Mouse (Mus musculus) heart, embryonic 12.5 days (tissue): ENCODE results near the gene Gm35549. TPM values are rescaled to one million over a fixed set of nuclear protein-coding genes. Genes with fewer than 3 reads are reported as not detected.

Experiments used
- ATAC-seq: fragments of 200-750 bp; cut with Nextera tagmentation; 2 replicates; pipeline ENCODE4 v1.8.0; 2017; ENCODE audit warnings: moderate TSS enrichment, moderate library complexity; ENCODE audit not compliant: insufficient number of reproducible peaks, low FRiP score
- H3K27ac ChIP-seq: fragments of 300-500 bp; sonication (generic); 2 replicates; pipeline ENCODE4 v1.5.1; 2016; ENCODE audit warnings: mild to moderate bottlenecking, moderate library complexity; ENCODE audit not compliant: poor library complexity, severe bottlenecking
- H3K27me3 ChIP-seq: fragments of 300-500 bp; sonication (generic); replicated peaks from 2 replicates; pipeline ENCODE4 v1.6.1; 2016; ENCODE audit warnings: mild to moderate bottlenecking, moderate library complexity
- H3K36me3 ChIP-seq: fragments of 300-500 bp; sonication (generic); 2 replicates; pipeline ENCODE4 v1.6.1; 2016; ENCODE audit warnings: mild to moderate bottlenecking, moderate library complexity
- H3K4me1 ChIP-seq: fragments of 300-500 bp; sonication (generic); replicated peaks from 2 replicates; pipeline ENCODE4 v1.6.1; 2016; ENCODE audit warnings: mild to moderate bottlenecking
- H3K4me2 ChIP-seq: fragments of 300-500 bp; sonication (generic); 2 replicates; pipeline ENCODE4 v1.6.1; 2016; ENCODE audit warnings: mild to moderate bottlenecking, moderate library complexity
- H3K4me3 ChIP-seq: fragments of 300-500 bp; sonication (generic); 2 replicates; pipeline ENCODE4 v1.5.1; 2016; ENCODE audit warnings: mild to moderate bottlenecking
- H3K9ac ChIP-seq: fragments of 300-500 bp; sonication (generic); 2 replicates; pipeline ENCODE4 v1.6.1; 2016; ENCODE audit warnings: mild to moderate bottlenecking, moderate library complexity
- H3K9me3 ChIP-seq: fragments of 300-500 bp; sonication (generic); replicated peaks from 2 replicates; pipeline ENCODE4 v1.6.1; 2016; ENCODE audit warnings: mild to moderate bottlenecking, moderate library complexity
- WGBS: fragments of 180-500 bp; shearing (Covaris S2); methylation state at CpG from one replicate; pipeline ENCODE4 v1.1.7; 2016; 5-methylcytosine and 5-hydroxymethylcytosine counted together
- polyA plus RNA-seq: library from polyadenylated mRNA; unstranded; fragments of >200 nt; fragmentation: Nextera tagmentation; extraction: Ambion mirVana; gene quantifications from 2 replicates; pipeline ENCODE4 v1.2.1, GENCODE M21; 2016

Gene Gm35549
- 0.58 TPM in 1 of 2 replicates, not detected in the other for polyA plus RNA-seq

- WGBS, result 85% methylated on average over 3 of the region's 3 CpGs
- no peaks in the 10 kb centered on the region for H3K27me3 ChIP-seq
- peaks cover 3% of the 10 kb centered on the region; the same call in 1 of the 2 replicates for H3K9me3 ChIP-seq
- no peak within 1 kb of the TSS for H3K4me3 ChIP-seq
- ATAC-seq, result no peak
- no peak within 1 kb of the TSS for H3K9ac ChIP-seq
- no peak within 1 kb of the TSS for H3K4me2 ChIP-seq
- H3K27ac ChIP-seq, result no peak within 1 kb of the TSS
- peaks cover 4% of the 10 kb centered on the region for H3K36me3 ChIP-seq
- no peaks in the 10 kb centered on the region for H3K4me1 ChIP-seq
These were observed at the start of gene Gm35549 for GRCm38 (mm10) chr9:122843760-122844159. Gene Gm35549 (minus strand): TSS chr9:122844035.

- Histone ChIP-seq H3K27me3 (0 out of 2 replicates have a peak, but pooled peaks cover 3% of the 10 kb centered on the region), H3K4me3 (peak overlapping the region; percentile 78), H3K9me3 (no peaks in the 10 kb centered on the region), H3K4me1 (0 out of 2 replicates have a peak, but pooled peaks cover 5% of the 10 kb centered on the region), H3K4me2 (peak overlapping the region; percentile 79), H3K9ac (peak overlapping the region; percentile 83), H3K36me3 (0 out of 2 replicates have a peak, but pooled peaks cover 17% of the 10 kb centered on the region), H3K27ac (no peak overlapping the region)
- peak; percentile 67 for ATAC-seq
- 6% methylated on average over 54 of the region's 54 CpGs for WGBS
These were observed 42.7 kb upstream of the Gm35549 start for GRCm38 (mm10) chr9:122886372-122887179.

GRCm38 (mm10) chr9:122885385-122885784 lies 41.5 kb upstream of the Gm35549 start, which contains the start of gene Zkscan7:
Gene Zkscan7 (plus strand): TSS chr9:122885685.
- Histone ChIP-seq H3K4me1 (0 out of 2 replicates have a peak, but pooled peaks cover 5% of the 10 kb centered on the region), H3K27ac (no peak within 1 kb of the TSS), H3K9ac (no peak within 1 kb of the TSS), H3K9me3 (no peaks in the 10 kb centered on the region), H3K27me3 (0 out of 2 replicates have a peak, but pooled peaks cover 3% of the 10 kb centered on the region), H3K36me3 (0 out of 2 replicates have a peak, but pooled peaks cover 9% of the 10 kb centered on the region), H3K4me2 (peak within 1 kb of the TSS; percentile 79), H3K4me3 (peak within 1 kb of the TSS; percentile 78)
- ATAC-seq, result no peak
- WGBS, result 79% methylated on average over 3 of the region's 3 CpGs

GRCm38 (mm10) chr9:122875145-122875544 lies 31.3 kb upstream of the Gm35549 start:
- Histone ChIP-seq H3K27me3 (no peaks in the 10 kb centered on the region), H3K4me2 (no peak overlapping the region), H3K27ac (no peak overlapping the region), H3K9me3 (peaks cover 7% of the 10 kb centered on the region; the same call in 1 of the 2 replicates), H3K4me1 (no peaks in the 10 kb centered on the region), H3K4me3 (no peak overlapping the region), H3K9ac (no peak overlapping the region), H3K36me3 (no peaks in the 10 kb centered on the region)
- ATAC-seq, result no peak
- WGBS, result 83% methylated on average over 2 of the region's 2 CpGs

- WGBS, result 64% methylated on average over 1 of the region's 1 CpGs
- ATAC-seq, result no peak
These were observed 30.8 kb upstream of the Gm35549 start for GRCm38 (mm10) chr9:122874653-122875052.

GRCm38 (mm10) chr9:122872595-122872994 lies 28.8 kb upstream of the Gm35549 start:
- peaks cover 3% of the 10 kb centered on the region; the same call in 1 of the 2 replicates for H3K27me3 ChIP-seq
- no peak overlapping the region for H3K4me3 ChIP-seq
- no peak overlapping the region for H3K9ac ChIP-seq
- ATAC-seq, result no peak
- H3K36me3 ChIP-seq, result no peaks in the 10 kb centered on the region
- no peaks in the 10 kb centered on the region for H3K4me1 ChIP-seq
- 79% methylated on average over 4 of the region's 4 CpGs for WGBS
- H3K4me2 ChIP-seq, result no peak overlapping the region
- H3K27ac ChIP-seq, result no peak overlapping the region
- peaks cover 7% of the 10 kb centered on the region; the same call in 1 of the 2 replicates for H3K9me3 ChIP-seq

More at GRCm38 (mm10) chr9:122874653-122875052, 30.8 kb upstream of the Gm35549 start:
- H3K4me2 ChIP-seq, result no peak overlapping the region
- H3K9ac ChIP-seq, result no peak overlapping the region
- no peaks in the 10 kb centered on the region for H3K36me3 ChIP-seq
- H3K27ac ChIP-seq, result no peak overlapping the region
- H3K9me3 ChIP-seq, result peaks cover 7% of the 10 kb centered on the region; the same call in 1 of the 2 replicates
- no peak overlapping the region for H3K4me3 ChIP-seq
- H3K27me3 ChIP-seq, result no peaks in the 10 kb centered on the region
- no peaks in the 10 kb centered on the region for H3K4me1 ChIP-seq

DNA sequence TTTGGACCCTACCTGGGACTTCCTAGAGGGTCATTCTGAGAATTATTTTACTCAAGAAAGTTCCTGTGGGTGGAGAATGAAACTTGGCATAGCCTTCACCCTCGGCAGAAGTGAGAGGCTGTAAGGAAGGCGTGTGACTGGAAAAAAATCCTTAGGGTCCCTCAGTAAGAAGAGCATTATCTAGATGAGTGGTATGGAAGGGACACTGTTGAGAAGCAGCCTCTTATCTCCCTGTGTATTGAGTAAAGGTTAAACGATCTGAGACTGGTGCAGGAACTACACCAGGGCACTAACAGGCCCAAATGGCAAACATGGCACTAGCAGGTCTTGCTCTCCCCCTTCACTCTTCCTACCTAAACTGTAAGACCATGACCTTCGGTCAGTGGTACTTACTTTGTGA lies 22.4 kb upstream of the Gm35549 start:
- WGBS, result 80% methylated on average over 4 of the region's 4 CpGs
- H3K9ac ChIP-seq, result peak overlapping the region; percentile 95; the same call in 1 of the 2 replicates

GRCm38 (mm10) chr9:122865697-122866166 lies 21.9 kb upstream of the Gm35549 start, which contains the start of gene Zfp445:
Gene Zfp445 (minus strand): TSS chr9:122866006.
- Histone ChIP-seq H3K9me3 (peaks cover 22% of the 10 kb centered on the region), H3K36me3 (peaks cover 21% of the 10 kb centered on the region), H3K4me3 (peak within 1 kb of the TSS; percentile 96), H3K4me2 (peak within 1 kb of the TSS; percentile 91), H3K4me1 (peaks cover 16% of the 10 kb centered on the region), H3K27ac (peak within 1 kb of the TSS; percentile 83), H3K9ac (peak within 1 kb of the TSS; percentile 95), H3K27me3 (peaks cover 3% of the 10 kb centered on the region; the same call in 1 of the 2 replicates)
- ATAC-seq, result peak; percentile 89
- WGBS, result under 1% methylated on average over 34 of the region's 34 CpGs

More for the DNA sequence above, 22.4 kb upstream of the Gm35549 start:
- Histone ChIP-seq H3K36me3 (peaks cover 17% of the 10 kb centered on the region), H3K4me1 (peaks cover 16% of the 10 kb centered on the region), H3K4me3 (peak overlapping the region; percentile 96), H3K9me3 (peaks cover 22% of the 10 kb centered on the region), H3K27me3 (peaks cover 3% of the 10 kb centered on the region; the same call in 1 of the 2 replicates), H3K27ac (no peak overlapping the region), H3K4me2 (peak overlapping the region; percentile 91)
- ATAC-seq, result no peak

- 57% methylated on average over 3 of the region's 3 CpGs for WGBS
- peak overlapping the region; percentile 91 for H3K4me2 ChIP-seq
- no peak overlapping the region for H3K27ac ChIP-seq
- H3K9me3 ChIP-seq, result peaks cover 29% of the 10 kb centered on the region
- H3K4me3 ChIP-seq, result peak overlapping the region; percentile 96
- peak overlapping the region; percentile 95 for H3K9ac ChIP-seq
- no peak for ATAC-seq
- H3K4me1 ChIP-seq, result peaks cover 16% of the 10 kb centered on the region
- peaks cover 30% of the 10 kb centered on the region for H3K36me3 ChIP-seq
- peaks cover 3% of the 10 kb centered on the region; the same call in 1 of the 2 replicates for H3K27me3 ChIP-seq
These were observed 21.0 kb upstream of the Gm35549 start for GRCm38 (mm10) chr9:122864848-122865247.

- peaks cover 16% of the 10 kb centered on the region for H3K4me1 ChIP-seq
- WGBS, result 32% methylated on average over 2 of the region's 2 CpGs
- H3K9me3 ChIP-seq, result peaks cover 39% of the 10 kb centered on the region
- no peak overlapping the region for H3K4me3 ChIP-seq
- H3K36me3 ChIP-seq, result peaks cover 41% of the 10 kb centered on the region
- H3K9ac ChIP-seq, result no peak overlapping the region
- H3K4me2 ChIP-seq, result peak overlapping the region; percentile 48
- H3K27ac ChIP-seq, result peak overlapping the region; percentile 40; the same call in 1 of the 2 replicates
- ATAC-seq, result 0 out of 2 replicates have a peak, but pooled peaks have one; percentile 17
- peaks cover 3% of the 10 kb centered on the region; the same call in 1 of the 2 replicates for H3K27me3 ChIP-seq
These were observed 19.9 kb upstream of the Gm35549 start for GRCm38 (mm10) chr9:122863731-122864130.

DNA sequence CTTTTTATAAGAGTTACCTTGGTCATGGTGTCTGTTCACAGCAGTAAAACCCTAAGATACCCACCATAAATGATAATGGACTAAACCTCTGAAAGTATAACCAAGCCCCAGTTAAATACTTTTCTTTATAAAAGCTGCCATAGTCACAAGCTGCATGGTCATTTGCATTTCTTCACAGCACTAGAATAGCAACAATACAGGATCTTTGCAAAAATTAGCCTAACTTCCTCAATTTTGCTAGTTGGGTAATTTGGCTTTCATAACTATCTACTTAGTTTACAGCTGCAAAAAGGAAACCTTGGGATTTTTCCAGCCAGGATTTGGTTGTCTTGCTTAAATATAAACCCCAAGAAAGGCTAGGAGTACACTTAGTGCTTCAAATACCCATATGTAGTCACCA lies 16.9 kb upstream of the Gm35549 start:
- Histone ChIP-seq H3K36me3 (peaks cover 67% of the 10 kb centered on the region), H3K4me2 (no peak overlapping the region), H3K9me3 (peaks cover 39% of the 10 kb centered on the region), H3K27me3 (no peaks in the 10 kb centered on the region), H3K4me1 (peaks cover 16% of the 10 kb centered on the region), H3K27ac (no peak overlapping the region), H3K4me3 (no peak overlapping the region), H3K9ac (no peak overlapping the region)
- ATAC-seq, result no peak
